Mouse (Mus musculus) liver, adult 2 months (tissue): ENCODE data around the gene Kirrel.

Experiments
- CTCF ChIP-seq: fragments of 200-500 bp; IDR thresholded peaks from 2 replicates; pipeline ENCODE4 v1.5.1; 2011; ENCODE audit warnings: low read depth, low read length, control low read depth
- POLR2A ChIP-seq: fragments of 200-500 bp; IDR thresholded peaks from 2 replicates; pipeline ENCODE4 v1.6.1; 2011; ENCODE audit warnings: low read length, control low read depth; ENCODE audit not compliant: insufficient read depth; ENCODE audit errors: extremely low read depth

DNA sequence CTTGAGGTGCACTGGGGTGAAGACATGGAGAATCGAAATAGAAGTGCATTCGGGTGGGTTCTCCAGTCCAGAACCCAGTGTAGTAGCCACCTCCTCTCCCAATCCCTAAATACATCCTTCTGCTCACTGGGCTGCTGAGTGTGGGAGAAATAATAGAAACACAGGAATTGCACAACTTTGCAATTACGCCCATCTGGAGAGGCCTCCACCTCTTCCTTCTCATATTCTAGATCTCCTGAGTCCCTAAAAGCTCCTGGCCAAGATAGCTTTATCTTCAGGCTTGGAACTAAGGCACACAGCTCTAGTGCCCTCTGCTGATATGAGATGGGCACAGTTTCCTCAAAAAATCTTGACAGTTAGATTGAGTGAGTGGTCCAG, 880 bp upstream of the Kirrel start:
- TF ChIP-seq POLR2A (no peak), CTCF (no peak)
